Mouse (Mus musculus): ENCODE data around the gene Dhx37. TPM values are rescaled to one million over a fixed set of nuclear protein-coding genes. Genes with fewer than 3 reads are reported as not detected.

The Dhx37 gene
- 19.2 and 21.0 TPM in 2 replicates for polyA plus RNA-seq (2016; fragmentation: Nextera tagmentation; extraction: Ambion mirVana)

DNA sequence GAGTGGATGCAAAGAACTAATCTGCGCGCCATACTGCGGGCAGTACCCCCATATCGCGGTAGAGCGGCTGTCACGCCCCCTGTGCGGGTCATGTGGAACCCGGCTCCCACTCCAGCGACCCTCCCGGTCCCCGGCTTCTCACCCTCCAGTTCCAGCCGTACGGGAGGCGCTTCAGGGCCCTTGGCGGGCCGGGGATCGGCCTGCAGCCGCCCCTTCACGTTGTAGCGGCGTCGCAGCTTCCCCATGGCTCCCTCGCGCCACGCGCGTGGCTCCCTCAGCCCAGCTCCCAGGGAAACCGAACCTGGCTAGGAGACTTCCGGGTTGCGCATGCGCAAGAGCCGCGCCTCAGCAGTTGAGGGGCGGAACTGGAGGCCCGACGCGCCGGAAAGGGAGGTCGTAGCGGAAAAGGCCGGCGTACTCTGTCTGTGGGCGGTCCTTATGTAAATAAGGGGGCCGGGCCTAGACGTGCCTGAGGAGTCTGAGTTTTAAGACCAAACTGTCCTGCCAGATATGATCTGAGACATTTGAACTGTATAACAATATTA lies at the start of gene Dhx37:
Gene Dhx37 (minus strand): TSS at position 329 of the 545 bp plus-strand sequence.
- Histone ChIP-seq H3K27me3 (ENCODE audit: insufficient read depth, poor library complexity, severe bottlenecking) (no peaks in the 10 kb centered on the region), H3K4me1 (replicated peaks) (peaks cover 16% of the 10 kb centered on the region), H3K9me3 (no peaks in the 10 kb centered on the region), H3K4me3 (peak within 1 kb of the TSS; percentile 90), H3K27ac (peak within 1 kb of the TSS; percentile 92), H3K36me3 (peaks cover 30% of the 10 kb centered on the region)
- peak; percentile 95 for DNase-seq (ENCODE audit: low spot score)
- WGBS: under 1% methylated on average over 46 of the region's 46 CpGs

DNA sequence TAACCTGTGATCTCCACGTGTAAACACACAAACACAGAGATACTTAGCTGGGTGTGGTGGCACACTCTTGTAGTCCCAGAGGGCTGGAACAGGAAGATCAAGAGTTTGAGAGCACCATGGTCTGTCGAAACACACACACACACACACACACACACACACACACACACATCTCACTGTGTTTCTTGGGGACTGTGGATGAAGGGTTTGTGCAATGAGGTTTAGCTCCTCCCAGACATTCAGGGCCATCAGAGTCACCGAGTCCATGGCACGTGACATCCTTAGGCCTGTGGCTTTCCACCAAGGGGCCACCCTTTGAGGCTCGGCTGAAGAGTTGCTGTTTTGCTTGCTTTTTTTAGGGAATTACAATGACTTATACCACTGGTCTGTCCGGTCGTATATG lies 48.6 kb upstream of the Dhx37 start:
- Histone ChIP-seq H3K4me1 (replicated peaks) (peaks cover 40% of the 10 kb centered on the region), H3K4me3 (no peak overlapping the region), H3K27ac (no peak overlapping the region), H3K27me3 (ENCODE audit: insufficient read depth, poor library complexity, severe bottlenecking) (no peaks in the 10 kb centered on the region), H3K36me3 (peaks cover 80% of the 10 kb centered on the region), H3K9me3 (no peaks in the 10 kb centered on the region)
- WGBS: 91% methylated on average over 7 of the region's 7 CpGs
- no peak for DNase-seq (ENCODE audit: low spot score)

DNA sequence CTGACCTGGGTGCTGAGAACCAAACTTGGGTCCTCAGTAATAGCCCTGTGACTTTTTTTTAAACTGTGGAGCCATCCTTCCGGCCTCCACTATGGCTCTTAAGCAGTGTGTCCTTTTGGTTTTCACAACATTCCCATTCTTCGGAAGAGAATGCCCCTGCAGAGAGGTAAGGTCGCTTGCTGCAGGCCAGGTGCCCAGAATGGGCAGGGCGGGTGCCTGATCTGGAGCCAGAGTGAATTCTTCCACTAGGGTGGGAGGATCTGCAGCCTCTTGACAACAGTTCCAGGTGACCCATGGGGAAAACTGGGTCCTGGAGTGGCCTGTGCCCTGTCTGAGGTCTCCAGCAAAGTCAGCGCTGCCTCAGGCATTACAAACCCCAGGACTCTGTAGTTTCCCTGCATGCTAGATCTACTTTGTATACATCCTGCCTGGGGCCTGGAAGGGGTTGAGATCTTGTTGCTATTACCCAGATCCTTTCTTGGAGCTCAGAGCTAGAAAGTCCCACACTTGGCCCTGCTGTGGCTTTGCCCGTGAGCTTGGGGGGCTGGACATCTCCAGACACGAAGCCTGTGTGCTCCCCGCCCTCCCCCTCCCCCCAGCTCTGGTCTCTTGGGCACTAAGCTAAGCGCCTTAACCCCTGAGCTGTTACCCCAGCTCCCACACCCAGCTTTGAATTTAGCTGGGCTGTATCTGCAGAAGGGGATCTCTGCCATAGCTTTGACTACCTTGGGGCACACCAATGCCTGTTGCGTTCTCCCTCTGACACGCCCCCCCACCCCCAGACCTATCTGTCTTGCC lies 46.7 kb upstream of the Dhx37 start:
- Histone ChIP-seq H3K9me3 (no peaks in the 10 kb centered on the region), H3K36me3 (peaks cover 66% of the 10 kb centered on the region), H3K27ac (0 out of 2 replicates have a peak overlapping the region, but pooled peaks have one; percentile 29), H3K27me3 (ENCODE audit: insufficient read depth, poor library complexity, severe bottlenecking) (no peaks in the 10 kb centered on the region), H3K4me1 (replicated peaks) (peaks cover 49% of the 10 kb centered on the region), H3K4me3 (no peak overlapping the region)
- no peak for DNase-seq (ENCODE audit: low spot score)
- 82% methylated on average over 11 of the region's 11 CpGs for WGBS

DNA sequence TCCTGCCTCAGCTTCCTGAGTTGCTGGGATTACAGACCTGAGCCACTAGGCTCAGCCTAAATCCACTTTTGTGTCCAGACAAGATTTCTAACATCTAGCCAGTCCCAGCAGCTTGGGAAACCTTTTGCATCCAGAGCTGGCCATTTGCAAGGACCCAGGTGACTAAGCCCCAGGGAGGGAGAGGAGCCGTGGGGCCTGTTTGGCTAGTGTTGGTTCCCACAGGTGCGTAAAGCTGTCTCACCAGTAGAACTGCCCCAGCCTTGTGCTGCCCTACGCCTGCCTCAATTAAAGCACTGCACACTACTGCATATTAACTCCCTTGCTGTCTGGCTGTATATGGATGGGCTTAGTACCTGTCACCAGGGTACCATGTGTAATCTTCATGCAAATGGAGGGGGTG lies 45.5 kb upstream of the Dhx37 start:
- no peak for DNase-seq (ENCODE audit: low spot score)
- Histone ChIP-seq H3K36me3 (peaks cover 53% of the 10 kb centered on the region), H3K4me1 (replicated peaks) (peaks cover 55% of the 10 kb centered on the region), H3K4me3 (no peak overlapping the region), H3K27me3 (ENCODE audit: insufficient read depth, poor library complexity, severe bottlenecking) (peaks cover 3% of the 10 kb centered on the region; the same call in 1 of the 2 replicates), H3K27ac (no peak overlapping the region), H3K9me3 (no peaks in the 10 kb centered on the region)
- WGBS: 88% methylated on average over 3 of the region's 3 CpGs

DNA sequence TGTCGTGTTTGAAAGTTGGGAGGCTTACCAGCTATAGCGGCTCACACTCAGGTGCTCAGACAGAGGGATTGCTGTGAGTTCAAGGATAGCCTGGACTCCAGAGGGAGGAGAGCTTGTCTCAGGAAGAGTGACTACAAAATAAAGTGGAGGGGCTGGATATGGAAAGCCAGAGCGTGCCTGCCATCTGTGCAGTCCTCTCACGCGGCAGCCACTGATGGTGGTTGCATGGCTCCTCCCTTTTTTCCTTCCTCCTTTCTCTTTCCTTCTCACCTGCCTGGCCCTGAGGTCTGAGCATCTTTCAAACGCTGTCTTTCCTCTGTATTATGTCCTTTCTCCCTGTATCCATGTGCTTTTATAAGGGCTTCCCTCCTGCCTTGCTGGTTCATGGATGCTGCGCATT lies 44.1 kb upstream of the Dhx37 start:
- peaks cover 3% of the 10 kb centered on the region; the same call in 1 of the 2 replicates for H3K27me3 ChIP-seq (ENCODE audit: insufficient read depth, poor library complexity, severe bottlenecking)
- H3K4me1 ChIP-seq (replicated peaks): peaks cover 55% of the 10 kb centered on the region
- H3K4me3 ChIP-seq: peak overlapping the region; percentile 78
- no peak for DNase-seq (ENCODE audit: low spot score)
- H3K36me3 ChIP-seq: peaks cover 42% of the 10 kb centered on the region
- H3K9me3 ChIP-seq: no peaks in the 10 kb centered on the region
- 86% methylated on average over 7 of the region's 7 CpGs for WGBS
- no peak overlapping the region for H3K27ac ChIP-seq

GRCm38 (mm10) chr5:125477533-125477932 lies 43.6 kb upstream of the Dhx37 start:
- Histone ChIP-seq H3K27ac (0 out of 2 replicates have a peak overlapping the region, but pooled peaks have one; percentile 89), H3K27me3 (ENCODE audit: insufficient read depth, poor library complexity, severe bottlenecking) (peaks cover 3% of the 10 kb centered on the region; the same call in 1 of the 2 replicates), H3K9me3 (no peaks in the 10 kb centered on the region), H3K36me3 (peaks cover 37% of the 10 kb centered on the region), H3K4me3 (peak overlapping the region; percentile 78), H3K4me1 (replicated peaks) (peaks cover 55% of the 10 kb centered on the region)
- 60% methylated on average over 7 of the region's 7 CpGs for WGBS
- no peak for DNase-seq (ENCODE audit: low spot score)

GRCm38 (mm10) chr5:125476799-125477198 lies 42.9 kb upstream of the Dhx37 start:
- no peaks in the 10 kb centered on the region for H3K9me3 ChIP-seq
- peaks cover 55% of the 10 kb centered on the region for H3K4me1 ChIP-seq (replicated peaks)
- no peak for DNase-seq (ENCODE audit: low spot score)
- peaks cover 3% of the 10 kb centered on the region; the same call in 1 of the 2 replicates for H3K27me3 ChIP-seq (ENCODE audit: insufficient read depth, poor library complexity, severe bottlenecking)
- H3K36me3 ChIP-seq: peaks cover 32% of the 10 kb centered on the region
- H3K27ac ChIP-seq: peak overlapping the region; percentile 89
- 74% methylated on average over 7 of the region's 7 CpGs for WGBS
- peak overlapping the region; percentile 78 for H3K4me3 ChIP-seq

- peaks cover 27% of the 10 kb centered on the region for H3K36me3 ChIP-seq
- H3K4me1 ChIP-seq (replicated peaks): peaks cover 55% of the 10 kb centered on the region
- 14% methylated on average over 5 of the region's 5 CpGs for WGBS
- H3K4me3 ChIP-seq: peak overlapping the region; percentile 78
- H3K27me3 ChIP-seq (ENCODE audit: insufficient read depth, poor library complexity, severe bottlenecking): peaks cover 3% of the 10 kb centered on the region; the same call in 1 of the 2 replicates
- peak; percentile 25 for DNase-seq (ENCODE audit: low spot score)
- peak overlapping the region; percentile 89 for H3K27ac ChIP-seq
- H3K9me3 ChIP-seq: no peaks in the 10 kb centered on the region
These were observed 42.3 kb upstream of the Dhx37 start for GRCm38 (mm10) chr5:125476286-125476625.

DNA sequence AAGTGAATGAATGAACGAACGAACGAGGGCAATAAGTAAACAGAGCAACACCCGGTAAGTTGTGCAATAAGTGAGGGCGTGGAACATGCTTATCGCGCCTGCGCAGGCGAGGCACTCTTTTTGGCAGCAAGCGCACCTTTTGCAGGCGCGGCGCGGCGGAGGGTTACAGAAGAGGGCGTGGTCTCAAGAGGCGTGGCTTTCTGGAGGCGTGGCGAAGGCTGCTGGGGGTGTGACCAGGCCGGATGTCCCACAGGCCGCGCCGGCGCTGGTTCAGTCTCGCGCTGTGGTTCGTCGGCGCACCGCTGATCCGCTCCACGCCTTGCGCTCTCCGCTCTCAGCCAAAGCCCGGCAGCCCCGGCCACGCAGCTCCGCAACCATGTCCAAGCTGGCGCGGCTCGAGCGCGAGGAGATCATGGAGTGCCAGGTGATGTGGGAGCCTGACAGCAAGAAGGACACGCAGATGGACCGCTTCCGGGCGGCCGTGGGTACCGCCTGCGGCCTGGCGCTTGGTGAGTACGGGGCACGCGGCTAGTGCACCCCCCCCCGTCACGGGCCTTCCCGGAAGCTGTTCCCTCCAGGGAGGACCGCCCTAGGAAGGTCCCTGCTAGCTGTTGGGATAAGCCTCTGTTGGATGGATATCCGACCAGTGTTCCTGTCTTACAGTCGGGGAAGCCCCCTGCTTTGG lies 41.8 kb upstream of the Dhx37 start, which contains the start of gene Aacs:
Gene Aacs (plus strand): TSS at position 214 of the 685 bp plus-strand sequence.
- peak; percentile 97 for DNase-seq (ENCODE audit: low spot score)
- Histone ChIP-seq H3K27ac (peak within 1 kb of the TSS; percentile 89), H3K27me3 (ENCODE audit: insufficient read depth, poor library complexity, severe bottlenecking) (peaks cover 3% of the 10 kb centered on the region; the same call in 1 of the 2 replicates), H3K4me1 (replicated peaks) (peaks cover 52% of the 10 kb centered on the region), H3K9me3 (no peaks in the 10 kb centered on the region), H3K36me3 (peaks cover 23% of the 10 kb centered on the region), H3K4me3 (peak within 1 kb of the TSS; percentile 78)
- WGBS: under 1% methylated on average over 60 of the region's 60 CpGs

- DNase-seq (ENCODE audit: low spot score): no peak
These were observed 41.1 kb upstream of the Dhx37 start for GRCm38 (mm10) chr5:125475030-125475429.

DNA sequence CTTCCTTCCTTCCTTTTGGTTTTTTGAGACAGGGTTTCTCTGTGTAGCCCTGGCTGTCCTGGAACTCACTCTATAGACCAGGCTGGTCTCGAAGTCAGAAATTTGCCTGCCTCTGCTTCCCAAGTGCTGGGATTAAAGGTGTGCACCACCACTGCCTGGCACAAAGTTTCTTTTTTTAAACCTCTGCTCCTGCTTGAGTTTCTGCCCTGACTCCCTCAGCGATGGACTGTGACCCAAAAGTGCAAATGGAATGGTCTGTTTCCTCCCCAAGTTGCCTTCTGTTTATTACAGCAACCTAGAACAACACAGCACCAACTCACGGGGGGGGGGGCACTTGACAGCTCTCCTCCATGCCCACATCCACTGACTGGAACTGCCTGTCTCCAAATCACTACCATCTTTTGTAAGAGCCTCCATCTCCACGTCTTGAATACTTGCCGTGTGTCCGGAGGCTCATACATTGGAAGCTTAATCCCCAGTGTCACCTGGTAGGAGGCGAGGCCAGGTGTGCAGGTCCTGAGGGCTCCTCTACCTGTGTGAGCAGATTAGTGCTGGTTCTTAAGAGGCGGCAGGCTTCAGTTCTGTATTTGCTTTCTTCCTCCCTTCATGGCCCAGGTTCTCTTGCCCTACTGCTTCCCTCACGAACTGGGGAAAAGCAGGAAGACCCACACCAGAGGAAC lies 39.0 kb upstream of the Dhx37 start:
- H3K4me1 ChIP-seq (replicated peaks): peaks cover 29% of the 10 kb centered on the region
- H3K27ac ChIP-seq: no peak overlapping the region
- H3K9me3 ChIP-seq: no peaks in the 10 kb centered on the region
- 0 out of 2 replicates have a peak, but pooled peaks cover under 1% of the 10 kb centered on the region for H3K36me3 ChIP-seq
- no peak for DNase-seq (ENCODE audit: low spot score)
- 76% methylated on average over 9 of the region's 9 CpGs for WGBS
- no peak overlapping the region for H3K4me3 ChIP-seq
- peaks cover 3% of the 10 kb centered on the region; the same call in 1 of the 2 replicates for H3K27me3 ChIP-seq (ENCODE audit: insufficient read depth, poor library complexity, severe bottlenecking)

More at GRCm38 (mm10) chr5:125475030-125475429, 41.1 kb upstream of the Dhx37 start:
- WGBS: 59% methylated on average over 12 of the region's 12 CpGs
- Histone ChIP-seq H3K36me3 (peaks cover 17% of the 10 kb centered on the region), H3K4me3 (peak overlapping the region; percentile 78), H3K27me3 (ENCODE audit: insufficient read depth, poor library complexity, severe bottlenecking) (peaks cover 3% of the 10 kb centered on the region; the same call in 1 of the 2 replicates), H3K4me1 (replicated peaks) (peaks cover 47% of the 10 kb centered on the region), H3K9me3 (no peaks in the 10 kb centered on the region), H3K27ac (peak overlapping the region; percentile 89)

DNA sequence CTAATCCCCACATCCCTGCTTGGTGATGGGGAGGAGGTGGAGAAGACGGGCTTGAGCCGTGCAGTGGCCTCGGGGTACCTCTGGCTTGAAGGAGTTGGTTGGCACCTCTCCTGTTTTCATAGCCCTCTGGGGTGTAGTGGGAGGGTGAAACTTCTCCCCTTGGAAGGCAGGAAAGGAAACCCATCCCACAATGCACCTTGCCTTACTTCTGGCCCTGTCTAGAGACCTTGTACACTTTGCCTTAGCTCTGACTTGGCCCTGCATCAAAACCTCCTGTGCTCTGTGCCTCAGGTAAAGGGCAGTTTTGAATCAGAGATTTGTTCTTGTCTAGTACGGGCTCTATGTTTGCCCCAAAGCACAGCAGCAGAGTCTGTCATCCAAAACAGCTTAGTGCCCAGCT lies 36.8 kb upstream of the Dhx37 start:
- Histone ChIP-seq H3K27ac (no peak overlapping the region), H3K36me3 (no peaks in the 10 kb centered on the region), H3K9me3 (no peaks in the 10 kb centered on the region), H3K4me3 (no peak overlapping the region), H3K27me3 (ENCODE audit: insufficient read depth, poor library complexity, severe bottlenecking) (peaks cover 3% of the 10 kb centered on the region; the same call in 1 of the 2 replicates), H3K4me1 (replicated peaks) (peaks cover 16% of the 10 kb centered on the region)
- WGBS: 87% methylated on average over 4 of the region's 4 CpGs
- DNase-seq (ENCODE audit: low spot score): no peak
